Mouse (Mus musculus) CH12.LX (cell line): ENCODE measurements at regions not wholly inside any gene's neighbourhood (a gene's known extent, or its start where the extent isn't known, plus 50 kb on each side); places are given as distances from the start of the nearest gene placed in this dataset.

ENCODE experiments used
- DNase-seq: peaks from one replicate; pipeline ENCODE4 v3.0.0-alpha.2; 2013; ENCODE audit errors: extremely low read depth
- H3K27ac ChIP-seq: 2 replicates; pipeline ENCODE4 v1.5.1; 2012; ENCODE audit warnings: low read depth, mild to moderate bottlenecking, control low read depth, moderate library complexity; ENCODE audit not compliant: insufficient read depth
- H3K27me3 ChIP-seq: replicated peaks from 2 replicates; pipeline ENCODE3; 2012; ENCODE audit warnings: inconsistent platforms
- H3K36me3 ChIP-seq, 2 experiments: replicated peaks in 1 of 2; 2 replicates each; pipeline versions ENCODE3 to v1.6.1; 2012; ENCODE audit warnings: inconsistent platforms in 1 of 2, low read length in 1 of 2, mild to moderate bottlenecking in 1 of 2, mixed read lengths in 1 of 2, moderate library complexity in 1 of 2; ENCODE audit not compliant: control insufficient read depth in 1 of 2, insufficient read depth in 1 of 2
- H3K4me1 ChIP-seq, 2 experiments: 2 replicates each; pipeline ENCODE4 v1.6.1; 2012; ENCODE audit warnings: inconsistent platforms in 1 of 2, moderate library complexity in 1 of 2; ENCODE audit not compliant: insufficient read depth in 2 of 2, control insufficient read depth in 1 of 2
- H3K4me2 ChIP-seq: 2 replicates; pipeline ENCODE4 v1.6.1; 2012; ENCODE audit warnings: low read depth, mild to moderate bottlenecking, control low read depth; ENCODE audit not compliant: poor library complexity, insufficient read depth, severe bottlenecking
- H3K4me3 ChIP-seq, 3 experiments: fragments of 150-350 bp in 1 of 3; sonication (generic) in 1 of 3; replicated peaks in 1 of 3; 2 replicates each; pipeline versions ENCODE3 to v1.5.1; 2011 to 2012; ENCODE audit warnings: low read depth in 2 of 3, low read length in 2 of 3, mild to moderate bottlenecking in 2 of 3, moderate library complexity in 2 of 3, control low read depth in 1 of 3, improper control_type of control experiment in 1 of 3, inconsistent platforms in 1 of 3, mixed read lengths in 1 of 3; ENCODE audit not compliant: poor library complexity in 1 of 3
- H3K79me2 ChIP-seq: replicated peaks from 2 replicates; pipeline ENCODE4 v1.6.1; 2012; ENCODE audit warnings: mild to moderate bottlenecking, moderate library complexity; ENCODE audit not compliant: control insufficient read depth, poor library complexity, insufficient read depth, severe bottlenecking; ENCODE audit errors: extremely low read depth
- H3K9ac ChIP-seq: 2 replicates; pipeline ENCODE4 v1.6.1; 2012; ENCODE audit warnings: low read depth, mild to moderate bottlenecking, control low read depth, moderate library complexity; ENCODE audit not compliant: insufficient read depth
- H3K9me3 ChIP-seq: replicated peaks from 2 replicates; pipeline ENCODE3; 2012; ENCODE audit warnings: low read length, inconsistent platforms, mixed read lengths
- BHLHE40 ChIP-seq: IDR thresholded peaks from 2 replicates; pipeline ENCODE4 v1.6.1; 2011; ENCODE audit warnings: mild to moderate bottlenecking, low read depth, low read length, improper control_type of control experiment
- CHD1 ChIP-seq: IDR thresholded peaks from 2 replicates; pipeline ENCODE4 v1.6.1; 2012; ENCODE audit warnings: low read depth, low read length, improper control_type of control experiment, inconsistent platforms
- CHD2 ChIP-seq: IDR thresholded peaks from 2 replicates; pipeline ENCODE4 v1.6.1; 2011; ENCODE audit warnings: low read length, improper control_type of control experiment
- CTCF ChIP-seq, 2 experiments: IDR thresholded peaks in 1 of 2; conservative IDR thresholded peaks in 1 of 2; 2 replicates each; pipeline ENCODE4 v1.5.1; 2011 to 2012; ENCODE audit warnings: low read depth in 2 of 2, low read length in 2 of 2, improper control_type of control experiment in 1 of 2, inconsistent platforms in 1 of 2, mild to moderate bottlenecking in 1 of 2, moderate library complexity in 1 of 2
- E2F4 ChIP-seq: IDR thresholded peaks from 2 replicates; pipeline ENCODE4 v1.6.1; 2011; ENCODE audit warnings: low read depth, low read length, improper control_type of control experiment; ENCODE audit not compliant: insufficient replicate concordance
- ELF1 ChIP-seq: IDR thresholded peaks from 2 replicates; pipeline ENCODE4 v1.6.1; 2014; ENCODE audit warnings: low read depth, mild to moderate bottlenecking, inconsistent platforms, low read length, improper control_type of control experiment
- EP300 ChIP-seq: IDR thresholded peaks from 2 replicates; pipeline ENCODE4 v1.6.1; 2011; ENCODE audit warnings: low read length, improper control_type of control experiment
- ETS1 ChIP-seq: conservative IDR thresholded peaks from 2 replicates; pipeline ENCODE4 v1.6.1; 2012; ENCODE audit warnings: low read depth, mild to moderate bottlenecking, inconsistent platforms, low read length, improper control_type of control experiment, moderate library complexity
- GABPA ChIP-seq: IDR thresholded peaks from 2 replicates; pipeline ENCODE4 v1.6.1; 2012; ENCODE audit warnings: low read depth, low read length, improper control_type of control experiment, inconsistent platforms; ENCODE audit not compliant: insufficient replicate concordance
- HCFC1 ChIP-seq: IDR thresholded peaks from 2 replicates; pipeline ENCODE4 v1.6.1; 2012; ENCODE audit warnings: low read depth, mild to moderate bottlenecking, inconsistent platforms, low read length, improper control_type of control experiment
- MAX ChIP-seq: IDR thresholded peaks from 2 replicates; pipeline ENCODE4 v1.6.1; 2011; ENCODE audit warnings: low read length, improper control_type of control experiment
- MAZ ChIP-seq: IDR thresholded peaks from 2 replicates; pipeline ENCODE4 v1.6.1; 2012; ENCODE audit warnings: low read depth, mild to moderate bottlenecking, inconsistent platforms, low read length, improper control_type of control experiment, moderate library complexity
- MEF2A ChIP-seq: IDR thresholded peaks from 2 replicates; pipeline ENCODE4 v1.6.1; 2014; ENCODE audit warnings: low read depth, mild to moderate bottlenecking, inconsistent platforms, low read length, improper control_type of control experiment, borderline replicate concordance
- MXI1 ChIP-seq: IDR thresholded peaks from 2 replicates; pipeline ENCODE4 v1.6.1; 2011; ENCODE audit warnings: mild to moderate bottlenecking, low read depth, low read length, improper control_type of control experiment
- NELFE ChIP-seq: IDR thresholded peaks from 2 replicates; pipeline ENCODE4 v1.6.1; 2011; ENCODE audit warnings: low read depth, low read length, improper control_type of control experiment
- PAX5 ChIP-seq: IDR thresholded peaks from 2 replicates; pipeline ENCODE4 v1.6.1; 2012; ENCODE audit warnings: low read length, inconsistent platforms, mixed read lengths
- POLR2A ChIP-seq: IDR thresholded peaks from 2 replicates; pipeline ENCODE4 v1.6.1; 2011; ENCODE audit warnings: low read depth, mild to moderate bottlenecking, improper control_type of control experiment, low read length
- POLR2AphosphoS2 ChIP-seq: IDR thresholded peaks from 2 replicates; pipeline ENCODE4 v1.6.1; 2011; ENCODE audit warnings: low read depth, low read length, improper control_type of control experiment
- RAD21 ChIP-seq: IDR thresholded peaks from 2 replicates; pipeline ENCODE4 v1.6.1; 2011; ENCODE audit warnings: low read depth, mild to moderate bottlenecking, low read length, improper control_type of control experiment, moderate library complexity
- SIN3A ChIP-seq: IDR thresholded peaks from 2 replicates; pipeline ENCODE4 v1.6.1; 2012; ENCODE audit warnings: low read length, improper control_type of control experiment, inconsistent platforms
- USF1 ChIP-seq: IDR thresholded peaks from 2 replicates; pipeline ENCODE4 v1.6.1; 2014; ENCODE audit warnings: low read depth, mild to moderate bottlenecking, inconsistent platforms, low read length, improper control_type of control experiment
- USF2 ChIP-seq: conservative IDR thresholded peaks from 2 replicates; pipeline ENCODE4 v1.6.1; 2011; ENCODE audit warnings: low read depth, low read length, improper control_type of control experiment
- ZKSCAN1 ChIP-seq: IDR thresholded peaks from 2 replicates; pipeline ENCODE4 v1.6.1; 2012; ENCODE audit warnings: low read depth, inconsistent platforms, low read length, improper control_type of control experiment, borderline replicate concordance
- ZMIZ1 ChIP-seq: IDR thresholded peaks from 2 replicates; pipeline ENCODE4 v1.6.1; 2012; ENCODE audit warnings: low read depth, mild to moderate bottlenecking, inconsistent platforms, low read length, improper control_type of control experiment
- dilution Hi-C: fragments of 300-500 bp; cut with MboI; formaldehyde crosslinking; loops from 2 replicates; pipeline ENCODE4 v1.14.3; 2020; ENCODE audit warnings: low sequenced_read_pairs; ENCODE audit not compliant: extremely low pct_unique_long_range_greater_than_20kb, extremely low pct_ligation_motif_present
- in situ Hi-C: fragments of 300-500 bp; cut with MboI; formaldehyde crosslinking; loops from 3 replicates; pipeline ENCODE4 v1.14.3; 2019; ENCODE audit warnings: low sequenced_read_pairs, low pct_ligation_motif_present, low pct_unique_long_range_greater_than_20kb, mixed read lengths

DNA sequence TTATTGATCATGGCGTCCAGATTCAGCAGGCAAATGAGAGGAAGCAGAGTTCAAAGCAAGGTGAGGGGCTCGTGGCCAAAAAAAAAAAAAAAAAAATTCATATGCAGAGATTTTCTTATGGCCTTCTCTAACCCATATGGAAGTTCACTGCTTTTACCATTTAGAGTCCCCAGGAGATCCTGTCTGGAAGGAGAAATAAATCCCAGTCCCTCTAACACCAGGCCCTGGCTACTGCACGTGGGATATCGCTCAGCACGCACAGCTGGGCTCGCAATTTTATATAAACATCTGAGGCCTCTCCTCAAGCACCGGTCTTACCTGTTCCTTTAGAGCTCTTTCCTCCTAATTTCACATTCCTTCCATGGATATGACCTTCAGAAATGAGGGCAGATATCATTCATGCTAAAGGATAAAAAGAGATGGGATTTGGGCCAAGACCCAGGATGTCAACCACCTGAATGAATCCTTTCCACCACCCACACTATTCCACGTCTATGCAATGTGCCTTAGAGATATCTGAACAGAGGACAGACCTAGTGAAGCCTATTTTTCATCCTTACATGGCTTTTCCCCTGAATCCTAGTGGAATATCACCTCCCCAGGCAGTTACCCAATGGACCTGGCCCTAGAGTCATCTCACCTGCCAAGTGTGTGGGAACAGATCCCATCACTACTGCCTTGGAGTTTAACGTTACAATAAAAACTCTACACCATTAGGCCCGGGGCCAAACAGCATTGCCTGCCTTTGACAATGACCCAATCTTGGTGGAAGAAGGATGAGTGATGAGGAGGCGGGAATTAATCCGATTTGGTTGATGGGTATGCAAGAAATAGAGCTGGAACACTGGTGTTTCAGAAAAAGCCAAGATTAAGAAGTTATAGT lies 161.9 kb downstream of the Trim52 start:
- dilution Hi-C loops = no loop called here
- H3K27me3 ChIP-seq = no peaks in the 10 kb centered on the region
- H3K4me3 ChIP-seq = no peak overlapping the region
- no peak overlapping the region for H3K27ac ChIP-seq
- H3K36me3 ChIP-seq = no peaks in the 10 kb centered on the region
- no peak overlapping the region for H3K4me2 ChIP-seq
- peaks cover 8% of the 10 kb centered on the region for H3K9me3 ChIP-seq
- no peaks in the 10 kb centered on the region for H3K4me1 ChIP-seq
- in situ Hi-C loops = no loop called here
- H3K79me2 ChIP-seq = no peaks in the 10 kb centered on the region
- no peak for DNase-seq
- TF ChIP-seq MAX (no peak), RAD21 (no peak), CHD2 (no peak), POLR2A (no peak), ZKSCAN1 (no peak), ETS1 (no peak), CTCF (conservative IDR thresholded peaks at IDR 0.05 in 1 of 2, IDR thresholded peaks at IDR 0.05 in 1 of 2; ENCODE audit: low read depth in 2 of 2, low read length in 2 of 2) (no peak), ZMIZ1 (no peak), USF2 (no peak), MEF2A (no peak), EP300 (no peak), POLR2AphosphoS2 (no peak)
- H3K9ac ChIP-seq = no peak overlapping the region

DNA sequence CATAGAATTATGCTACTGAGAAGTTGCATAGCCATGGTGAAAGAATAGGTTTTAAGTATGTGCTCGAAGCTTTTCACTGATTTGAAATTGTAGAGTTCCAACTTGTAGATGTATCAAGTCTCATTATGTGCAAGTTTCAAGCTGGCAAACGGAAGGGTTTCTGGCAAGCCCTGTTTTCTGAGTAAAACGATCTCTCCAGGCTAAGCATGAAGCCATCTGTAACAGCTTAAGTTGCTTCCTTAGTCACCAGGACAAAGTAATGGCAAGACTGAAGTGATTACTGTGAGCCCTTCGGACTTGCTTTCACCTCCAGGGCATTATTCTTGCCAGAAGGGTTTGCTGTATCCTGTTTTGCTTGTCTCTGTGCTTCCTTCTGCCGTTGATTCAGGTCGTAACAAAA lies 163.7 kb downstream of the Trim52 start:
- TF ChIP-seq ELF1 (no peak), NELFE (no peak), POLR2AphosphoS2 (no peak)
- TF ChIP-seq, all 38 proteins: peak for 0
- H3K4me2 ChIP-seq = no peak overlapping the region
- in situ Hi-C loops = no loop called here

DNA sequence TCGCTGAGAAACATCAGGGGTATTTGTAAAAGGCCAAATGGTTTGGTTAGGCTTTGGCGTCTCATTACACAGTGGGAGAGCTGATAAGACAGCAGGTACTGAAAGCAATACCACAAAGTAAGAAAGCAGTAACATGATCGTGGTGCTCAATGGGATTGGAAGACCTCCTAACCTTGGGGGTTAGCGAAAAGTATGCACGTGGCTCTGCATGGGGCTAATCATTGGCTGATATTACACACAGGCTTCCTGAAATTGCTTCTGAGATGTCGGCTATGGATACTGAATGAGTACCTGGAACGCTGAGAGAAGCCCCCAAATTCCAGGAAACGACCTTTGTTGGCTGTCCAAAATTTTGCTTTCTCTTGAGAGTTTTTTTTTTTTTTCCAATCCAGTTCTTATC lies 207.6 kb downstream of the Trim52 start:
- Histone ChIP-seq H3K9ac (no peak overlapping the region), H3K36me3 (no peaks in the 10 kb centered on the region), H3K4me2 (no peak overlapping the region), H3K27ac (no peak overlapping the region), H3K4me3 (no peak overlapping the region), H3K4me1 (no peaks in the 10 kb centered on the region), H3K27me3 (no peaks in the 10 kb centered on the region), H3K9me3 (peaks cover 8% of the 10 kb centered on the region), H3K79me2 (no peaks in the 10 kb centered on the region)
- in situ Hi-C loops = no loop called here
- TF ChIP-seq PAX5 = no peak
- TF ChIP-seq USF1 = no peak
- TF ChIP-seq BHLHE40 = no peak
- no peak for TF ChIP-seq ETS1
- no peak for TF ChIP-seq ZMIZ1
- TF ChIP-seq ZKSCAN1 = no peak
- TF ChIP-seq MAX = no peak
- TF ChIP-seq E2F4 = no peak
- no peak for TF ChIP-seq POLR2AphosphoS2
- no peak for TF ChIP-seq EP300
- TF ChIP-seq SIN3A = no peak
- TF ChIP-seq GABPA = no peak
- TF ChIP-seq MEF2A = no peak
- TF ChIP-seq MXI1 = no peak
- TF ChIP-seq CHD1 = no peak
- TF ChIP-seq MAZ = no peak
- no peak for TF ChIP-seq HCFC1
- no peak for DNase-seq
- dilution Hi-C loops = no loop called here

More for the DNA sequence above, 163.7 kb downstream of the Trim52 start:
- no peak overlapping the region for H3K27ac ChIP-seq
- no peaks in the 10 kb centered on the region for H3K36me3 ChIP-seq
- no peak overlapping the region for H3K9ac ChIP-seq
- DNase-seq = no peak
- H3K4me3 ChIP-seq = no peak overlapping the region
- H3K4me1 ChIP-seq = no peaks in the 10 kb centered on the region
- no peaks in the 10 kb centered on the region for H3K27me3 ChIP-seq
- no peaks in the 10 kb centered on the region for H3K79me2 ChIP-seq
- peaks cover 14% of the 10 kb centered on the region for H3K9me3 ChIP-seq
- dilution Hi-C loops = no loop called here
